Mouse (Mus musculus) ES-E14 (cell line): ENCODE measurements at regions not wholly inside any gene's neighbourhood (a gene's known extent, or its start where the extent isn't known, plus 50 kb on each side); places are given as distances from the start of the nearest gene placed in this dataset.
A peak's percentile ranks its signal among the peaks of the same experiment; 100 is the strongest.

Source experiments
- DNase-seq: peaks from one replicate; pipeline ENCODE4 v3.0.0-alpha.2; 2013; ENCODE audit warnings: low read depth, low spot score
- H3K27ac ChIP-seq: 2 replicates; pipeline ENCODE4 v1.5.1; 2012; ENCODE audit warnings: low read depth, mild to moderate bottlenecking, low read length, moderate library complexity, mixed read lengths; ENCODE audit not compliant: poor library complexity, insufficient read depth, severe bottlenecking
- H3K36me3 ChIP-seq: 2 replicates; pipeline ENCODE4 v1.6.1; 2012; ENCODE audit warnings: mild to moderate bottlenecking, low read length, moderate library complexity, mixed read lengths; ENCODE audit not compliant: control insufficient read depth, poor library complexity, insufficient read depth, severe bottlenecking
- H3K4me1 ChIP-seq, 2 experiments: fragments of 150-350 bp in 1 of 2; sonication (generic) in 1 of 2; 2 replicates each; pipeline ENCODE4 v1.6.1; 2012; ENCODE audit warnings: low read length in 2 of 2, mild to moderate bottlenecking in 1 of 2, mixed read lengths in 1 of 2; ENCODE audit not compliant: control insufficient read depth in 2 of 2, insufficient read depth in 2 of 2, poor library complexity in 1 of 2
- H3K4me3 ChIP-seq, 2 experiments: fragments of 150-350 bp in 1 of 2; sonication (generic) in 1 of 2; 2 replicates each; pipeline ENCODE4 v1.5.1; 2012; ENCODE audit warnings: low read length in 2 of 2, low read depth in 1 of 2, mild to moderate bottlenecking in 1 of 2, mixed read lengths in 1 of 2; ENCODE audit not compliant: insufficient read depth in 1 of 2, poor library complexity in 1 of 2, severe bottlenecking in 1 of 2
- H3K9ac ChIP-seq: 2 replicates; pipeline ENCODE4 v1.6.1; 2012; ENCODE audit warnings: low read depth, mild to moderate bottlenecking, low read length, mixed read lengths; ENCODE audit not compliant: poor library complexity, insufficient read depth, severe bottlenecking
- H3K9me3 ChIP-seq: fragments of 150-350 bp; sonication (generic); 2 replicates; pipeline ENCODE4 v1.6.1; 2012; ENCODE audit warnings: low read depth, mild to moderate bottlenecking, low read length; ENCODE audit not compliant: control insufficient read depth, insufficient read depth
- CHD2 ChIP-seq: IDR thresholded peaks from 2 replicates; pipeline ENCODE4 v1.6.1; 2014; ENCODE audit warnings: mild to moderate bottlenecking, low read depth, low read length, inconsistent platforms
- HCFC1 ChIP-seq: IDR thresholded peaks from 2 replicates; pipeline ENCODE4 v1.6.1; 2012; ENCODE audit warnings: low read length, inconsistent platforms, borderline replicate concordance; ENCODE audit not compliant: insufficient read depth
- MAFK ChIP-seq: IDR thresholded peaks from 2 replicates; pipeline ENCODE4 v1.6.1; 2014; ENCODE audit warnings: mild to moderate bottlenecking, low read depth, low read length, inconsistent platforms; ENCODE audit not compliant: insufficient read depth
- ZC3H11A ChIP-seq: IDR thresholded peaks from 2 replicates; pipeline ENCODE4 v1.6.1; 2012; ENCODE audit warnings: low read depth, mild to moderate bottlenecking, inconsistent platforms, low read length, borderline replicate concordance
- ZNF384 ChIP-seq: IDR thresholded peaks from 2 replicates; pipeline ENCODE4 v1.6.1; 2012; ENCODE audit warnings: low read depth, low read length, inconsistent platforms
- in situ Hi-C, 2 experiments: fragments of 600-800 bp; cut with MboI; formaldehyde crosslinking; loops; one replicate each; pipeline ENCODE4 v1.15.1; 2025; ENCODE audit warnings: low sequenced_read_pairs in 2 of 2, inconsistent platforms in 1 of 2; ENCODE audit not compliant: unreplicated experiment in 2 of 2

DNA sequence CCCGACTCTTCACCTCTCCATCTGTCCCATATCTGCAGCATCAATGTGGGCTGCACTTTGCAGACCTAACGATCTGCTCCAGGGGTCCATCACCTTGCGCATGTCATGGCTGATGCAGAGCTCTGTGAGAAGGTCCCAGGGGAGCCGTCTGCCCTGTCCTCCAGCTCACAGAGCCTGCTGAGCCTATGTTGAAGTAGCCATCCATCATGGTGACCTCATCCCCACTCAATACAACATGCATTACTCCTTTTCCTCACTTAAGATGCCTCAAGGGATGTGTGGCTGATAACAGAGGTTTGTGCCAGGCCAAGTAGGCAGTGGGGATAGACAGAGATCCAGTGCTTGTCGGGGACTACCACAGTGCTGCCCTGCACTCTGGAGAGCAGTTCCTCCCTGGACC lies 107.4 kb downstream of the Ndufa10 start:
- Histone ChIP-seq H3K36me3 (no peaks in the 10 kb centered on the region), H3K9ac (no peak overlapping the region), H3K4me3 (no peak overlapping the region), H3K27ac (no peak overlapping the region), H3K4me1 (peaks cover 0 to 10% of the 10 kb centered on the region in 2 experiments; a peak in 1 of 4 replicates), H3K9me3 (no peaks in the 10 kb centered on the region)
- TF ChIP-seq HCFC1 (no peak), CHD2 (no peak), ZC3H11A (no peak), ZNF384 (no peak), MAFK (no peak)
- in situ Hi-C loops, result no loop called here
- no peak for DNase-seq

GRCm38 (mm10) chr1:92365366-92366075 lies 108.1 kb downstream of the Ndufa10 start:
- Histone ChIP-seq H3K36me3 (no peaks in the 10 kb centered on the region), H3K9ac (no peak overlapping the region), H3K9me3 (no peaks in the 10 kb centered on the region), H3K4me3 (no peak overlapping the region), H3K27ac (no peak overlapping the region; the same call in 1 of the 2 replicates), H3K4me1 (peaks cover 0 to 12% of the 10 kb centered on the region in 2 experiments; a peak in 1 of 4 replicates)
- no peak for DNase-seq
- in situ Hi-C loops, result no loop called here
- TF ChIP-seq HCFC1, result no peak

DNA sequence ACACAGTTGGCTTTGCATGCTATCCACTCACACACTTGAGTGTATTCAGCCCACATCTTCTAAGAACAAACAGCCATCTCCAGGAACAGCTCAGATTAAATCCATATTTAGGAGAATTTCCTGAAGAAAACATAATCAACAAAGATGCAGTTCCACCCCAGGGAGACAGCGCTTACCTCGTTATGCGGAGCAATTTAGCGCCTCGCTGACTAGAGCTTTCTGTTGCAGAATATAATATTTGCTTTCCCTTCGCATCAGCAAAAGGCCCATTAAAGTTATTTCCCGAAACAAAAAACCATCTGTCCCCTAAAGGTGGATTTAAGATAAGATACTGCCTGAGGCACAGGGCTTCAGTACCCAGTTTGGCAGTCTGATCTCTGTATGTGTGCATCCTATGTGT lies 112.0 kb downstream of the Ndufa10 start:
- peaks cover 0 to 18% of the 10 kb centered on the region in 2 experiments; a peak in 1 of 4 replicates for H3K4me1 ChIP-seq
- H3K4me3 ChIP-seq, result no peak overlapping the region
- H3K27ac ChIP-seq, result no peak overlapping the region
- H3K9me3 ChIP-seq, result no peaks in the 10 kb centered on the region
- no peak for DNase-seq
- in situ Hi-C loops, result no loop called here
- H3K36me3 ChIP-seq, result no peaks in the 10 kb centered on the region
- TF ChIP-seq HCFC1 (no peak), CHD2 (no peak), MAFK (no peak), ZC3H11A (no peak), ZNF384 (no peak)
- H3K9ac ChIP-seq, result no peak overlapping the region

DNA sequence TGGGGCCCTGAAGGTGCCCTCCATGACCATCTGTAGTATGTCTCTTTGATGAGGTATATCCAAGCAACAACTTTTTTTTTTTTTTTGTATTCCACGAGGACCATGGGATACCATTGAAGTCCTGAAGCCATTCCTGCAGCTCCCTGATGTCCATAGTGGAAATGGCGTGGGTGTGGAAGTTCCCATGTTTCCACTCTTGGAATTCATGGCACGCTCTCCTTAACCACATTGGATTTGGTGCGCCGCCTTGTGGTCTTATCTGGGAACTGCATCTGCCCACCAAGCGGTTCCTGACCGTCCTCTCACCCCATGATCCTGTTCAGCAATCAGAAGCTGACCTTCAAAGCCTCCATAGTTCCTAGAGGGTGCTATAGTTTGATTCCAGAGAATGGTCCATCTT lies 113.4 kb downstream of the Ndufa10 start:
- H3K9ac ChIP-seq, result no peak overlapping the region
- peak; percentile 59 for DNase-seq
- H3K9me3 ChIP-seq, result no peaks in the 10 kb centered on the region
- in situ Hi-C loops, result no loop called here
- peaks cover 0 to 10% of the 10 kb centered on the region in 2 experiments; a peak in 1 of 4 replicates for H3K4me1 ChIP-seq
- no peak overlapping the region for H3K27ac ChIP-seq
- H3K36me3 ChIP-seq, result no peaks in the 10 kb centered on the region
- no peak overlapping the region for H3K4me3 ChIP-seq
- TF ChIP-seq ZNF384 (0 out of 2 replicates have a peak, but pooled peaks have one; percentile 54), ZC3H11A (peak; percentile 93), MAFK (no peak)

- in situ Hi-C loops, result no loop called here
- DNase-seq, result no peak
- Histone ChIP-seq H3K4me1 (peaks cover 0 to 9% of the 10 kb centered on the region in 2 experiments; a peak in 1 of 4 replicates), H3K9ac (no peak overlapping the region), H3K4me3 (no peak overlapping the region), H3K27ac (no peak overlapping the region), H3K36me3 (no peaks in the 10 kb centered on the region), H3K9me3 (no peaks in the 10 kb centered on the region)
- no peak for TF ChIP-seq MAFK
- no peak for TF ChIP-seq CHD2
- no peak for TF ChIP-seq HCFC1
- TF ChIP-seq ZNF384, result no peak
- no peak for TF ChIP-seq ZC3H11A
These were observed 114.2 kb downstream of the Ndufa10 start for GRCm38 (mm10) chr1:92359473-92359872.
